Mouse (Mus musculus) kidney, adult 2 months (tissue): ENCODE measurements around the gene Gtf2i.

Experiments used
- CTCF ChIP-seq: fragments of 200-500 bp; conservative IDR thresholded peaks from 2 replicates; pipeline ENCODE4 v1.5.1; 2011; ENCODE audit warnings: low read depth, mild to moderate bottlenecking, control low read depth, low read length, moderate library complexity, mixed read lengths; ENCODE audit not compliant: insufficient read depth, insufficient read length
- POLR2A ChIP-seq: fragments of 200-500 bp; IDR thresholded peaks from one replicate; pipeline ENCODE4 v1.6.1; 2011; ENCODE audit warnings: low read depth, low read length, control low read depth

DNA sequence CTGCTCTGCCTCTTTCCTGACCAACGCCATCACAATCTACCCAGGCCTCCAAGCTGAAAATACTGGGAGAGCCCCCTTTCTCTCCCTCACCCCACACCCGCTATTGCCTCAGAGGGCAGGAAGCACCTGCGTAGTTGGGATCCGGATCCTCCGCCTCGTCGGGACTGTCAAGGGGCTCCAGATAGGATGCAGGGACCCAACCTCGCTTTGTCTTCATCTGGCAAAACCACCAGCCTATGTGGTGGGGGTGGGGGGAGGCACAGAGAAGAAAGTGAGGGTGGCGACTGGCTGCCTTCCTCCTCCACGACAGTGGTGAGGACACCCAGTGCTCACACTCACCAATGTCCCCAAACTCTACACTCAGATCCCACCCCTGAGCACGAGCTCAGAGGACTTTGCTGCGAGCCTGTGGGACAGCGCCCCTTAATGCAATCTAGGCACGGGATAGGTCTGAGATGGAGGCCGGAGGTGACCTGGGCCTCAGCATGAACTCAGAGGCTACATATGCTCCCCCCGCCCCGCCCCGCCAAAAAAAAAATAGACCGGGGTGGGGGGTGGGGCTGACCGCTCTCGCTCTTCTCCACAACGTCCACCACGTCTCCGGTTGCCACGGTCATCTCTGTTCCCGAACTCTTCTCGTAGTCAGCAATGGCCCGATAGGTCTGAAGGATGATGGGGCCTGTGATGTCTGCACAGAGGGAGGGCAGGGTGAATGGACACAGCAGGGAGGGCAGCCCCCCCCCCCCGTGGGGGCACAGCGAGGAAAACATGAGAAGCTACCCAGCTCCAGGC is 89.3 kb downstream of the Gtf2i start:
- TF ChIP-seq CTCF (no peak), POLR2A (no peak)
